Mouse (Mus musculus) kidney, adult 2 months (tissue): ENCODE results near the gene Ccdc81.

Experiments
- CTCF ChIP-seq: fragments of 200-500 bp; conservative IDR thresholded peaks from 2 replicates; pipeline ENCODE4 v1.5.1; 2011; ENCODE audit warnings: low read depth, mild to moderate bottlenecking, control low read depth, low read length, moderate library complexity, mixed read lengths; ENCODE audit not compliant: insufficient read depth, insufficient read length
- POLR2A ChIP-seq: fragments of 200-500 bp; IDR thresholded peaks from one replicate; pipeline ENCODE4 v1.6.1; 2011; ENCODE audit warnings: low read depth, low read length, control low read depth

DNA sequence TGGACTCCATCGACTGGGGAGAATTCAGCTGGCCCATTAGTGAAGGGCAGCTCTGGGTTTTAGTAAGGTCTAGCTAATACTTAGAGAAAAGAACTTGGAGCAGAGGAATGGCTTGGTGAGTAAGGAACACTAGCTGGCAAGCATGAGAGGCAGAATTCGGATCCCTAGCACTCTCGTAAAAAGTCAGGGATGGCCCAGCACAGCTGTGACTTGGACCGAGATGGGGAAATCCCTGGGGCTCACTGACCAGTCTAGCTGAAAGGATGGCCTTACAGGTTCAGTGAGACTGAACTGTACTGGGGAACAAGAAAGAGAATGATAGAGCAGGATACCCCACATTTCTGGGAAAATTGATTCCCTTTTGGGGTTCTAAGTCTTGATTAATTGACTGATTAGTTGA, 6.3 kb upstream of the Ccdc81 start:
- TF ChIP-seq POLR2A (no peak), CTCF (no peak)
